Comparison of ENCODE assay signal across 25 mouse cellular contexts in genomic region chr6:48032661-48033060, GRCm38 (mm10).
"Had no signal": no experiment of that assay in that cellular context is flagged by ENCODE, and none has a peak within 500 bp of the region (broad histone marks: within the 10 kb centered on the region; RNA-seq: fewer than 3 reads in every experiment).

No protein-coding gene starts in this region.

- H3K4me1 ChIP-seq: heart, embryonic 10.5 days; heart, embryonic 12.5 days; hindbrain, embryonic 10.5 days; hindbrain, embryonic 12.5 days; intestine, embryonic 15.5 days; limb, embryonic 13.5 days; limb, embryonic 15.5 days; liver, embryonic 12.5 days had no signal

- H3K9ac ChIP-seq: heart, embryonic 12.5 days; hindbrain, embryonic 12.5 days; hindbrain, embryonic 14.5 days; intestine, embryonic 15.5 days; limb, embryonic 13.5 days; limb, embryonic 15.5 days; liver, embryonic 12.5 days; liver, embryonic 14.5 days had no signal

- H3K9me3 ChIP-seq: heart, embryonic 10.5 days; heart, embryonic 12.5 days; hindbrain, embryonic 10.5 days; hindbrain, embryonic 12.5 days; intestine, embryonic 15.5 days; limb, embryonic 15.5 days; liver, embryonic 12.5 days had no signal

- H3K4me3 ChIP-seq: gastrocnemius, adult 2 months; heart, embryonic 10.5 days; heart, embryonic 12.5 days; hindbrain, embryonic 10.5 days; hindbrain, embryonic 12.5 days; intestine, embryonic 15.5 days; layer of hippocampus, adult 2 months; limb, embryonic 13.5 days; limb, embryonic 15.5 days; liver, embryonic 12.5 days had no signal

- ATAC-seq: hindbrain, embryonic 16.5 days; inflammation-experienced regulatory T-cells, adult 6 months; intestine, embryonic 15.5 days; intestine, postnatal 0 days; liver, embryonic 12.5 days had no signal

- DNase-seq: gastrocnemius, adult 2 months; gastrocnemius, postnatal 10 days; gastrocnemius, postnatal 25 days; heart, postnatal 10 days; heart, postnatal 4 days; kidney, adult 18-20 months; kidney, adult 8-10 months; kidney, postnatal 10 days; kidney, postnatal 25 days; kidney, postnatal 4 days; left cerebral cortex, postnatal 4 days had no signal

- H3K27ac ChIP-seq: gastrocnemius, adult 2 months; heart, embryonic 10.5 days; hindbrain, embryonic 10.5 days; hindbrain, embryonic 12.5 days; hindbrain, embryonic 14.5 days; intestine, embryonic 15.5 days; layer of hippocampus, adult 2 months; limb, embryonic 13.5 days; limb, embryonic 15.5 days; liver, embryonic 12.5 days; liver, embryonic 14.5 days had no signal
